Mouse (Mus musculus) lung, postnatal 36 days (tissue): Measurements from ENCODE around the gene Dexi.

Experiments
- DNase-seq: peaks from one replicate; pipeline ENCODE4 v3.0.0; 2022; ENCODE audit warnings: mixed read lengths

The Dexi gene

GRCm38 (mm10) chr16:10540763-10541597 lies 1.9 kb downstream of the Dexi start:
- DNase-seq: no peak

GRCm38 (mm10) chr16:10536961-10537360 lies 5.9 kb downstream of the Dexi start:
- no peak for DNase-seq

- DNase-seq: no peak
Measured at GRCm38 (mm10) chr16:10536323-10536722, 6.5 kb downstream of the Dexi start.

- no peak for DNase-seq
Measured at GRCm38 (mm10) chr16:10534567-10534966, 8.3 kb downstream of the Dexi start.

GRCm38 (mm10) chr16:10533781-10534180 lies 9.1 kb downstream of the Dexi start:
- DNase-seq: no peak

GRCm38 (mm10) chr16:10530179-10530578 lies 12.7 kb downstream of the Dexi start:
- DNase-seq: no peak

- DNase-seq: no peak
Measured at GRCm38 (mm10) chr16:10528382-10528781, 14.5 kb downstream of the Dexi start.

GRCm38 (mm10) chr16:10527046-10527644 lies 15.7 kb downstream of the Dexi start:
- no peak for DNase-seq

- DNase-seq: no peak
Measured at GRCm38 (mm10) chr16:10525610-10525980, 17.3 kb downstream of the Dexi start.

- no peak for DNase-seq
Measured at GRCm38 (mm10) chr16:10524866-10525609, 17.8 kb downstream of the Dexi start.

- DNase-seq: no peak
Measured at GRCm38 (mm10) chr16:10523650-10524049, 19.2 kb downstream of the Dexi start.

- peak; percentile 90 for DNase-seq
Measured at GRCm38 (mm10) chr16:10522811-10523210, 20.0 kb downstream of the Dexi start.

GRCm38 (mm10) chr16:10520908-10521614 lies 21.8 kb downstream of the Dexi start:
- DNase-seq: peak; percentile 90

GRCm38 (mm10) chr16:10518030-10518429 lies 24.8 kb downstream of the Dexi start:
- peak; percentile 40 for DNase-seq

- DNase-seq: peak; percentile 31
Measured at GRCm38 (mm10) chr16:10515953-10516572, 26.8 kb downstream of the Dexi start.

- DNase-seq: no peak
Measured at GRCm38 (mm10) chr16:10511134-10511520, 31.7 kb downstream of the Dexi start.

GRCm38 (mm10) chr16:10510477-10511133 lies 32.2 kb downstream of the Dexi start:
- no peak for DNase-seq

- DNase-seq: no peak
Measured at GRCm38 (mm10) chr16:10508691-10509090, 34.2 kb downstream of the Dexi start.

GRCm38 (mm10) chr16:10507445-10507844 lies 35.4 kb downstream of the Dexi start:
- DNase-seq: no peak

- no peak for DNase-seq
Measured at GRCm38 (mm10) chr16:10503058-10503457, 39.8 kb downstream of the Dexi start.

GRCm38 (mm10) chr16:10501865-10502264 lies 41.0 kb downstream of the Dexi start:
- DNase-seq: peak; percentile 26

GRCm38 (mm10) chr16:10499122-10499521 lies 43.7 kb downstream of the Dexi start:
- DNase-seq: no peak
